Mouse (Mus musculus) left cerebral cortex, adult 9 months (tissue): ENCODE measurements around the gene Grifin.

ENCODE experiments used
- DNase-seq, 2 experiments: peaks; one replicate each; pipeline ENCODE4 v3.0.0; 2022; ENCODE audit warnings: low spot score in 2 of 2

Grifin gene

GRCm38 (mm10) chr5:140589082-140589774 lies 24.4 kb upstream of the Grifin start:
- no peak for DNase-seq

- DNase-seq, result no peak
These were observed 19.0 kb upstream of the Grifin start for GRCm38 (mm10) chr5:140583732-140584368.

- no peak for DNase-seq
These were observed 18.3 kb upstream of the Grifin start for GRCm38 (mm10) chr5:140582995-140583731.

GRCm38 (mm10) chr5:140581569-140581968 lies 16.7 kb upstream of the Grifin start:
- no peak for DNase-seq

- DNase-seq, result no peak
These were observed 14.9 kb upstream of the Grifin start for GRCm38 (mm10) chr5:140579771-140580170.

GRCm38 (mm10) chr5:140579221-140579620 lies 14.3 kb upstream of the Grifin start:
- DNase-seq, result no peak

- no peak for DNase-seq
These were observed 10.6 kb upstream of the Grifin start for GRCm38 (mm10) chr5:140575381-140575866.

GRCm38 (mm10) chr5:140572611-140573010 lies 7.7 kb upstream of the Grifin start:
- no peak for DNase-seq

- peak in 1 of 2 experiments; percentile 20 for DNase-seq
These were observed 6.8 kb upstream of the Grifin start for GRCm38 (mm10) chr5:140571673-140572072.

GRCm38 (mm10) chr5:140571201-140571600 lies 6.3 kb upstream of the Grifin start:
- DNase-seq, result no peak

- no peak for DNase-seq
These were observed 5.5 kb upstream of the Grifin start for GRCm38 (mm10) chr5:140570223-140570870.

GRCm38 (mm10) chr5:140569032-140569595 lies 4.2 kb upstream of the Grifin start:
- DNase-seq, result no peak

- peak in 1 of 2 experiments; percentile 69 for DNase-seq
These were observed 3.6 kb upstream of the Grifin start for GRCm38 (mm10) chr5:140568321-140568970.

GRCm38 (mm10) chr5:140567751-140568150 lies 2.9 kb upstream of the Grifin start:
- DNase-seq, result no peak

GRCm38 (mm10) chr5:140567321-140567720 lies 2.5 kb upstream of the Grifin start:
- DNase-seq, result no peak

GRCm38 (mm10) chr5:140566271-140566670 lies 1.4 kb upstream of the Grifin start:
- no peak for DNase-seq

- DNase-seq, result peak in 1 of 2 experiments; percentile 48
These were observed 985 bp upstream of the Grifin start for GRCm38 (mm10) chr5:140565856-140566255.

- DNase-seq, result peak in 1 of 2 experiments; percentile 31
These were observed 580 bp upstream of the Grifin start for GRCm38 (mm10) chr5:140565451-140565850.

- no peak for DNase-seq
These were observed 2.3 kb downstream of the Grifin start for GRCm38 (mm10) chr5:140562601-140563000.

GRCm38 (mm10) chr5:140556859-140557258 lies 8.0 kb downstream of the Grifin start:
- no peak for DNase-seq

- no peak for DNase-seq
These were observed 11.2 kb downstream of the Grifin start for GRCm38 (mm10) chr5:140553719-140554118.
